Comparison of ENCODE assay signal across 9 mouse cellular contexts in genomic region chr1:191096871-191097681, GRCm38 (mm10). TPM values are rescaled to one million over a fixed set of nuclear protein-coding genes. Genes with fewer than 3 reads are reported as not detected.
DNase-seq lines count a peak whose midpoint lies in the region; ATAC-seq and TF ChIP-seq lines count a peak whose summit lies in the region.
"Had no signal": no experiment of that assay in that cellular context is flagged by ENCODE, and none has a peak within 500 bp of the region (broad histone marks: within the 10 kb centered on the region; RNA-seq: fewer than 3 reads in every experiment).

No protein-coding gene starts in this region.

- 0 out of 2 replicates have a peak, but pooled peaks cover 3% of the 10 kb centered on the region for H3K4me1 ChIP-seq in heart, postnatal 0 days (ENCODE audit: control insufficient read depth, insufficient read depth)
- H3K4me1 ChIP-seq in forebrain, embryonic 11.5 days (replicated peaks; ENCODE audit: control insufficient read depth, insufficient read depth, low read length), result peaks cover 3% of the 10 kb centered on the region
- peaks cover 23% of the 10 kb centered on the region for H3K4me1 ChIP-seq in kidney, embryonic 16.5 days (ENCODE audit: insufficient read depth, low read length)
- H3K4me1 ChIP-seq in midbrain, embryonic 16.5 days (ENCODE audit: control insufficient read depth, insufficient read depth, low read length), result peaks cover 4% of the 10 kb centered on the region; the same call in 1 of the 2 replicates

- H3K27ac ChIP-seq in heart, postnatal 0 days (ENCODE audit: low read depth), result no peak overlapping the region
- H3K27ac ChIP-seq in forebrain, embryonic 11.5 days (ENCODE audit: low read depth, low read length), result no peak overlapping the region
- no peak overlapping the region for H3K27ac ChIP-seq in kidney, embryonic 16.5 days (ENCODE audit: low read length)
- no peak overlapping the region for H3K27ac ChIP-seq in midbrain, embryonic 16.5 days (ENCODE audit: low read length)

- H3K4me3 ChIP-seq in heart, postnatal 0 days (ENCODE audit: low read depth, low read length), result peak overlapping the region; percentile 58; the same call in 1 of the 2 replicates
- peak overlapping the region; percentile 53 for H3K4me3 ChIP-seq in forebrain, embryonic 11.5 days (ENCODE audit: low read depth, low read length)
- H3K4me3 ChIP-seq in kidney, embryonic 16.5 days (ENCODE audit: low read length), result peak overlapping the region; percentile 75
- H3K4me3 ChIP-seq in midbrain, embryonic 16.5 days (ENCODE audit: low read depth, low read length), result peak overlapping the region; percentile 63

- no peak for TF ChIP-seq EP300 in heart, postnatal 0 days (IDR thresholded peaks at IDR 0.05; ENCODE audit: low read depth)

- peaks cover 20% of the 10 kb centered on the region for H3K27me3 ChIP-seq in heart, postnatal 0 days (ENCODE audit: control insufficient read depth, insufficient read depth, low read length)
- peaks cover 16% of the 10 kb centered on the region for H3K27me3 ChIP-seq in forebrain, embryonic 11.5 days (ENCODE audit: control insufficient read depth, insufficient read depth, low read length)
- no peaks in the 10 kb centered on the region for H3K27me3 ChIP-seq in kidney, embryonic 16.5 days (ENCODE audit: insufficient read depth, low read length)
- H3K27me3 ChIP-seq in midbrain, embryonic 16.5 days (ENCODE audit: control insufficient read depth, insufficient read depth, low read depth, low read length), result peaks cover 15% of the 10 kb centered on the region
- H3K27me3 ChIP-seq: Patski had no signal

- TF ChIP-seq CTCF in heart, postnatal 0 days (IDR thresholded peaks at IDR 0.05; ENCODE audit: low read depth), result no peak

- H3K4me2 ChIP-seq in heart, postnatal 0 days (ENCODE audit: low read depth, low read length), result peak overlapping the region; percentile 96
- peak overlapping the region; percentile 97 for H3K4me2 ChIP-seq in forebrain, embryonic 11.5 days (ENCODE audit: low read depth, low read length, severe bottlenecking)
- peak overlapping the region; percentile 100 for H3K4me2 ChIP-seq in kidney, embryonic 16.5 days (replicated peaks; ENCODE audit: low read depth, low read length)
- peak overlapping the region; percentile 99 for H3K4me2 ChIP-seq in midbrain, embryonic 16.5 days (ENCODE audit: low read length)

- no peaks in the 10 kb centered on the region for H3K9me3 ChIP-seq in heart, postnatal 0 days (replicated peaks; ENCODE audit: control insufficient read depth, low read length)
- H3K9me3 ChIP-seq in forebrain, embryonic 11.5 days (ENCODE audit: control insufficient read depth, low read length), result no peaks in the 10 kb centered on the region
- H3K9me3 ChIP-seq in kidney, embryonic 16.5 days (ENCODE audit: low read length), result 0 out of 2 replicates have a peak, but pooled peaks cover 3% of the 10 kb centered on the region
- no peaks in the 10 kb centered on the region for H3K9me3 ChIP-seq in midbrain, embryonic 16.5 days (replicated peaks; ENCODE audit: control insufficient read depth, low read length, poor library complexity, severe bottlenecking)

- WGBS in heart, postnatal 0 days, result 50% methylated on average over 14 of the region's 14 CpGs
- WGBS in forebrain, embryonic 11.5 days, result 60% methylated on average over 14 of the region's 14 CpGs
- 45% methylated on average over 14 of the region's 14 CpGs for WGBS in kidney, embryonic 16.5 days
- WGBS in midbrain, embryonic 16.5 days, result 51% methylated on average over 14 of the region's 14 CpGs

- H3K36me3 ChIP-seq in heart, postnatal 0 days (replicated peaks; ENCODE audit: control insufficient read depth, insufficient read depth, low read length), result no peaks in the 10 kb centered on the region
- no peaks in the 10 kb centered on the region for H3K36me3 ChIP-seq in forebrain, embryonic 11.5 days (ENCODE audit: control insufficient read depth, insufficient read depth, low read length)
- no peaks in the 10 kb centered on the region for H3K36me3 ChIP-seq in kidney, embryonic 16.5 days (ENCODE audit: insufficient read depth, low read length)
- H3K36me3 ChIP-seq in midbrain, embryonic 16.5 days (ENCODE audit: control insufficient read depth, insufficient read depth, low read length), result no peaks in the 10 kb centered on the region

- no peak overlapping the region for H3K9ac ChIP-seq in heart, postnatal 0 days (replicated peaks; ENCODE audit: low read depth, low read length)
- peak overlapping the region; percentile 64; the same call in 1 of the 2 replicates for H3K9ac ChIP-seq in forebrain, embryonic 11.5 days (ENCODE audit: low read length)
- no peak overlapping the region; the same call in 1 of the 2 replicates for H3K9ac ChIP-seq in kidney, embryonic 16.5 days (replicated peaks; ENCODE audit: low read length)
- H3K9ac ChIP-seq in midbrain, embryonic 16.5 days (ENCODE audit: low read depth, low read length), result peak overlapping the region; percentile 61; the same call in 1 of the 2 replicates

- DNase-seq in heart, postnatal 0 days (ENCODE audit: low spot score), result no peak
- no peak for DNase-seq in heart, postnatal 14 days
- DNase-seq in forebrain, embryonic 11.5 days (ENCODE audit: low spot score), result no peak
- no peak for DNase-seq in adrenal gland, postnatal 14 days
- DNase-seq in left cerebral cortex, postnatal 25 days (ENCODE audit: low spot score in 2 of 2), result no peak
- no peak for DNase-seq in embryo, embryonic 11 days

- intact Hi-C loops in heart, postnatal 14 days (cut with DNase I), result loop anchor here (2.0 to 5.0 kb wide), 2 partner anchors 18 to 75 kb away; no protein-coding TSS in a partner anchor
- intact Hi-C loops in left cerebral cortex, postnatal 25 days (cut with DNase I), result loop anchor here (5.0 to 10.0 kb wide), 2 partner anchors 85 to 178 kb away; no protein-coding TSS in a partner anchor

- ATAC-seq in heart, postnatal 0 days (ENCODE audit: insufficient read depth, low read depth), result no peak
- peak; percentile 44; the same call in 1 of the 2 replicates for ATAC-seq in forebrain, embryonic 11.5 days (replicated peaks; ENCODE audit: low FRiP score)
- ATAC-seq in kidney, embryonic 16.5 days (ENCODE audit: low FRiP score, low TSS enrichment), result peak; percentile 25; the same call in 1 of the 2 replicates
- ATAC-seq in midbrain, embryonic 16.5 days, result 0 out of 2 replicates have a peak, but pooled peaks have one; percentile 32

RNA-seq across cellular contexts. Expression of gene Batf3, which starts 0.6 kb away (rescaled TPM):
- not detected in 2 replicates for total RNA-seq in heart, postnatal 0 days (2014; rRNA removed; ENCODE audit: low replicate concordance)
- 1.2 and 1.3 TPM in 2 replicates for polyA plus RNA-seq in heart, postnatal 0 days (2015; fragmentation: Nextera tagmentation; extraction: Ambion mirVana)
- total RNA-seq in heart, postnatal 14 days (2021), result not detected
- polyA plus RNA-seq in forebrain, embryonic 11.5 days (2014; fragmentation: Nextera tagmentation; extraction: Ambion mirVana), result 6.0 and 6.1 TPM in 2 replicates
- polyA plus RNA-seq in kidney, embryonic 16.5 days (2015; fragmentation: Nextera tagmentation; extraction: Ambion mirVana), result 13.5 and 14.6 TPM in 2 replicates
- polyA plus RNA-seq in midbrain, embryonic 16.5 days (2015; fragmentation: Nextera tagmentation; extraction: Ambion mirVana), result 0.80 and 1.6 TPM in 2 replicates
- total RNA-seq in adrenal gland, postnatal 14 days (2021), result 2.0 and 5.2 TPM in 2 replicates
- 1 to 10 TPM; 1.2 to 1.9 TPM for total RNA-seq in left cerebral cortex, postnatal 25 days (2021)

RNA-seq across cellular contexts. Expression of gene Nsl1, which starts 34.3 kb away (rescaled TPM):
- 3.0 and 3.2 TPM in 2 replicates for total RNA-seq in heart, postnatal 0 days (2014; rRNA removed; ENCODE audit: low replicate concordance)
- polyA plus RNA-seq in heart, postnatal 0 days (2015; fragmentation: Nextera tagmentation; extraction: Ambion mirVana), result 3.5 and 4.1 TPM in 2 replicates
- 1 to 10 TPM in 1 of 2 experiments, under 1 TPM in 1; 0.65 to 1.4 TPM for total RNA-seq in heart, postnatal 14 days (2021)
- 29.9 and 34.3 TPM in 2 replicates for polyA plus RNA-seq in forebrain, embryonic 11.5 days (2014; fragmentation: Nextera tagmentation; extraction: Ambion mirVana)
- 21.9 and 25.5 TPM in 2 replicates for polyA plus RNA-seq in kidney, embryonic 16.5 days (2015; fragmentation: Nextera tagmentation; extraction: Ambion mirVana)
- polyA plus RNA-seq in midbrain, embryonic 16.5 days (2015; fragmentation: Nextera tagmentation; extraction: Ambion mirVana), result 2.4 and 3.2 TPM in 2 replicates
- 2.2 and 3.4 TPM in 2 replicates for total RNA-seq in adrenal gland, postnatal 14 days (2021)
- under 1 TPM; 0.32 to 0.69 TPM for total RNA-seq in left cerebral cortex, postnatal 25 days (2021)

RNA-seq across cellular contexts. Expression of gene Tatdn3, which starts 34.3 kb away (rescaled TPM):
- 8.3 and 18.8 TPM in 2 replicates for total RNA-seq in heart, postnatal 0 days (2014; rRNA removed; ENCODE audit: low replicate concordance)
- polyA plus RNA-seq in heart, postnatal 0 days (2015; fragmentation: Nextera tagmentation; extraction: Ambion mirVana), result 20.0 and 21.2 TPM in 2 replicates
- 10 to 100 TPM; 14.4 to 20.7 TPM for total RNA-seq in heart, postnatal 14 days (2021)
- 10.9 and 11.5 TPM in 2 replicates for polyA plus RNA-seq in forebrain, embryonic 11.5 days (2014; fragmentation: Nextera tagmentation; extraction: Ambion mirVana)
- polyA plus RNA-seq in kidney, embryonic 16.5 days (2015; fragmentation: Nextera tagmentation; extraction: Ambion mirVana), result 13.1 and 14.4 TPM in 2 replicates
- 14.1 and 16.7 TPM in 2 replicates for polyA plus RNA-seq in midbrain, embryonic 16.5 days (2015; fragmentation: Nextera tagmentation; extraction: Ambion mirVana)
- 17.5 and 21.8 TPM in 2 replicates for total RNA-seq in adrenal gland, postnatal 14 days (2021)
- 10 to 100 TPM; 26.6 to 27.1 TPM for total RNA-seq in left cerebral cortex, postnatal 25 days (2021)

Comparison
In these comparisons a context has a peak if more than half of its experiments do, and no peak if none do; other contexts are left out.
1. H3K9ac ChIP-seq: peak in forebrain, embryonic 11.5 days (single experiment) and midbrain, embryonic 16.5 days (single experiment); none in heart, postnatal 0 days (single experiment) and kidney, embryonic 16.5 days (single experiment).
2. Peak in every context shown above with its lines, with median percentiles within 50 percentile points of each other: H3K4me2 ChIP-seq and H3K4me3 ChIP-seq.